19 mouse cellular contexts compared by ENCODE assay signal in the genomic region with DNA sequence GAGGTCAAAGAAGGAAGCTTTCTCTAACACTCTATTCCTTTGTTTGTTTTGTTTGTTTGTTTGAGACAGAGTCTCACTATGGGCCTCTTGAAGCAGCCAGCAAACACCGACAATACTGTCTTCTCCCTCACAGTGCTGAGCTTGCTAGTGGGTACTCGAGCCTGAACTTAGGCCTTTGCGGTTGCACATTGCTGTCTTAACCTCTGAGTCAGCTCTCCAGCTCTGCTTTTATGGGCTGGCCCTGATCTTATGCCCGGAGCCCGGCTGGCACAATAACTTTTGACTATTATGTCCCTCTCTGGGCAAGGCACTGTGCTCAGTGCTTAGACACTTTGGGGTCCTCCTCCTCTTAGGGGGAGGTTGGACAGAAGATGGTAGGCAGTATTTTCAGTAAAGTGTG. TPM values are rescaled to one million over a fixed set of nuclear protein-coding genes. Genes with fewer than 3 reads are reported as not detected.
DNase-seq lines count a peak whose midpoint lies in the region; ATAC-seq and TF ChIP-seq lines count a peak whose summit lies in the region.
"Had no signal": no experiment of that assay in that cellular context is flagged by ENCODE, and none has a peak within 500 bp of the region (broad histone marks: within the 10 kb centered on the region; RNA-seq: fewer than 3 reads in every experiment).

No protein-coding gene starts in this region.

- peak overlapping the region; percentile 41 for H3K27ac ChIP-seq in intestine, postnatal 0 days (ENCODE audit: low read depth, low read length)
- no peak overlapping the region for H3K27ac ChIP-seq in intestine, embryonic 15.5 days
- H3K27ac ChIP-seq in hindbrain, embryonic 12.5 days, result no peak overlapping the region
- H3K27ac ChIP-seq: embryonic facial prominence, embryonic 15.5 days; forebrain, embryonic 13.5 days; heart, embryonic 10.5 days; left cerebral cortex, adult 2 months; midbrain, embryonic 12.5 days had no signal

- ATAC-seq in intestine, postnatal 0 days, result no peak; the same call in 1 of the 2 replicates
- ATAC-seq in intestine, embryonic 15.5 days, result no peak
- no peak for ATAC-seq in hindbrain, embryonic 12.5 days (ENCODE audit: low FRiP score)
- ATAC-seq: forebrain, embryonic 13.5 days; intestine, embryonic 16.5 days had no signal

- H3K4me3 ChIP-seq in intestine, postnatal 0 days (ENCODE audit: low read depth, low read length), result no peak overlapping the region
- no peak overlapping the region for H3K4me3 ChIP-seq in intestine, embryonic 15.5 days (replicated peaks)
- H3K4me3 ChIP-seq in hindbrain, embryonic 12.5 days, result no peak overlapping the region
- H3K4me3 ChIP-seq: embryonic facial prominence, embryonic 15.5 days; forebrain, embryonic 13.5 days; heart, embryonic 10.5 days; midbrain, embryonic 12.5 days had no signal

- TF ChIP-seq CTCF in intestine, postnatal 0 days (IDR thresholded peaks at IDR 0.05; ENCODE audit: low read depth), result no peak

- 55% methylated on average over 5 of the region's 5 CpGs for WGBS in intestine, postnatal 0 days
- WGBS in intestine, embryonic 15.5 days, result 73% methylated on average over 5 of the region's 5 CpGs
- 91% methylated on average over 5 of the region's 5 CpGs for WGBS in hindbrain, embryonic 12.5 days

- H3K27me3 ChIP-seq in intestine, postnatal 0 days (replicated peaks; ENCODE audit: control insufficient read depth, insufficient read depth, low read length), result no peaks in the 10 kb centered on the region
- no peaks in the 10 kb centered on the region for H3K27me3 ChIP-seq in intestine, embryonic 15.5 days (replicated peaks)
- H3K27me3 ChIP-seq in hindbrain, embryonic 12.5 days, result no peaks in the 10 kb centered on the region
- H3K27me3 ChIP-seq: embryonic facial prominence, embryonic 15.5 days; forebrain, embryonic 13.5 days; midbrain, embryonic 12.5 days had no signal

- no peak overlapping the region for H3K4me2 ChIP-seq in intestine, postnatal 0 days (replicated peaks; ENCODE audit: low read depth)
- H3K4me2 ChIP-seq in intestine, embryonic 15.5 days (replicated peaks), result no peak overlapping the region
- no peak overlapping the region for H3K4me2 ChIP-seq in hindbrain, embryonic 12.5 days (replicated peaks)
- H3K4me2 ChIP-seq: embryonic facial prominence, embryonic 15.5 days; forebrain, embryonic 13.5 days; liver, embryonic 11.5 days; midbrain, embryonic 12.5 days had no signal

- no peaks in the 10 kb centered on the region for H3K36me3 ChIP-seq in intestine, postnatal 0 days (ENCODE audit: control insufficient read depth, insufficient read depth)
- no peaks in the 10 kb centered on the region for H3K36me3 ChIP-seq in intestine, embryonic 15.5 days
- H3K36me3 ChIP-seq in hindbrain, embryonic 12.5 days, result no peaks in the 10 kb centered on the region
- H3K36me3 ChIP-seq: embryonic facial prominence, embryonic 15.5 days; heart, embryonic 10.5 days; midbrain, embryonic 12.5 days had no signal

- no peaks in the 10 kb centered on the region for H3K9me3 ChIP-seq in intestine, postnatal 0 days (ENCODE audit: control insufficient read depth)
- H3K9me3 ChIP-seq in intestine, embryonic 15.5 days, result no peaks in the 10 kb centered on the region
- no peaks in the 10 kb centered on the region for H3K9me3 ChIP-seq in hindbrain, embryonic 12.5 days (replicated peaks)
- H3K9me3 ChIP-seq: embryonic facial prominence, embryonic 15.5 days; forebrain, embryonic 13.5 days; heart, embryonic 10.5 days; midbrain, embryonic 12.5 days had no signal

- peak; percentile 32 for DNase-seq in urinary bladder, postnatal 14 days (ENCODE audit: low spot score)
- DNase-seq in urinary bladder, postnatal 10 days (ENCODE audit: low spot score), result no peak
- DNase-seq in kidney, adult 8-10 months, result peak; percentile 50 to 56
- no peak for DNase-seq in layer of hippocampus, adult 18-20 months (ENCODE audit: low spot score in 2 of 2)
- DNase-seq: cerebellum, adult 18-20 months; gastrocnemius, postnatal 10 days; heart, postnatal 4 days; right cerebral cortex, postnatal 25 days had no signal

- H3K9ac ChIP-seq in intestine, postnatal 0 days (ENCODE audit: low read depth, low read length), result no peak overlapping the region
- H3K9ac ChIP-seq in intestine, embryonic 15.5 days, result no peak overlapping the region
- no peak overlapping the region for H3K9ac ChIP-seq in hindbrain, embryonic 12.5 days
- H3K9ac ChIP-seq: embryonic facial prominence, embryonic 15.5 days; forebrain, embryonic 13.5 days; midbrain, embryonic 12.5 days had no signal

- no peaks in the 10 kb centered on the region; the same call in 1 of the 2 replicates for H3K4me1 ChIP-seq in intestine, postnatal 0 days (replicated peaks; ENCODE audit: control insufficient read depth, insufficient read depth, low read length)
- H3K4me1 ChIP-seq in intestine, embryonic 15.5 days (replicated peaks), result peaks cover 8% of the 10 kb centered on the region; the same call in 1 of the 2 replicates
- H3K4me1 ChIP-seq in hindbrain, embryonic 12.5 days, result peaks cover 34% of the 10 kb centered on the region

RNA-seq across cellular contexts. Expression of a gene that starts 4.2 kb away (rescaled TPM):
- polyA plus RNA-seq in intestine, postnatal 0 days (2015; fragmentation: Nextera tagmentation; extraction: Ambion mirVana), result 47.1 and 49.9 TPM in 2 replicates
- polyA plus RNA-seq in intestine, embryonic 15.5 days (2015; fragmentation: Nextera tagmentation; extraction: Ambion mirVana), result 82.1 and 84.6 TPM in 2 replicates
- 100 to 1,000 TPM; 398 to 403 TPM for total RNA-seq in layer of hippocampus, adult 18-20 months (2021)
- polyA plus RNA-seq in hindbrain, embryonic 12.5 days (2016; fragmentation: Nextera tagmentation; extraction: Ambion mirVana), result 158 and 168 TPM in 2 replicates

RNA-seq across cellular contexts. Expression of a gene that starts 13.7 kb away (rescaled TPM):
- polyA plus RNA-seq in intestine, postnatal 0 days (2015; fragmentation: Nextera tagmentation; extraction: Ambion mirVana), result 0.60 and 1.0 TPM in 2 replicates
- 1.4 and 2.0 TPM in 2 replicates for polyA plus RNA-seq in intestine, embryonic 15.5 days (2015; fragmentation: Nextera tagmentation; extraction: Ambion mirVana)
- total RNA-seq in layer of hippocampus, adult 18-20 months (2021), result 10 to 100 TPM; 25.3 to 26.1 TPM
- 4.4 and 5.2 TPM in 2 replicates for polyA plus RNA-seq in hindbrain, embryonic 12.5 days (2016; fragmentation: Nextera tagmentation; extraction: Ambion mirVana)
- total RNA-seq: common myeloid progenitor, adult 5-6 weeks had no signal

RNA-seq across cellular contexts. Expression of a gene that starts 13.7 kb away (rescaled TPM):
- polyA plus RNA-seq in intestine, postnatal 0 days (2015; fragmentation: Nextera tagmentation; extraction: Ambion mirVana), result 1.0 and 1.2 TPM in 2 replicates
- 3.0 and 3.9 TPM in 2 replicates for polyA plus RNA-seq in intestine, embryonic 15.5 days (2015; fragmentation: Nextera tagmentation; extraction: Ambion mirVana)
- total RNA-seq in layer of hippocampus, adult 18-20 months (2021), result 10 to 100 TPM; 24.4 to 27.6 TPM
- 11.2 and 11.5 TPM in 2 replicates for polyA plus RNA-seq in hindbrain, embryonic 12.5 days (2016; fragmentation: Nextera tagmentation; extraction: Ambion mirVana)
- total RNA-seq: common myeloid progenitor, adult 5-6 weeks had no signal

RNA-seq across cellular contexts. Expression of a gene that starts 34.6 kb away (rescaled TPM):
- polyA plus RNA-seq in intestine, postnatal 0 days (2015; fragmentation: Nextera tagmentation; extraction: Ambion mirVana), result 19.7 and 21.1 TPM in 2 replicates
- polyA plus RNA-seq in intestine, embryonic 15.5 days (2015; fragmentation: Nextera tagmentation; extraction: Ambion mirVana), result 23.6 and 26.4 TPM in 2 replicates
- total RNA-seq in layer of hippocampus, adult 18-20 months (2021), result 10 to 100 TPM; 73.5 to 75.8 TPM
- 40.7 and 42.6 TPM in 2 replicates for polyA plus RNA-seq in hindbrain, embryonic 12.5 days (2016; fragmentation: Nextera tagmentation; extraction: Ambion mirVana)

RNA-seq across cellular contexts. Expression of a gene that starts 44.6 kb away (rescaled TPM):
- polyA plus RNA-seq in intestine, postnatal 0 days (2015; fragmentation: Nextera tagmentation; extraction: Ambion mirVana), result 6.0 and 8.5 TPM in 2 replicates
- 9.0 and 9.4 TPM in 2 replicates for polyA plus RNA-seq in intestine, embryonic 15.5 days (2015; fragmentation: Nextera tagmentation; extraction: Ambion mirVana)
- total RNA-seq in layer of hippocampus, adult 18-20 months (2021), result 10 to 100 TPM; 28.0 to 29.5 TPM
- polyA plus RNA-seq in hindbrain, embryonic 12.5 days (2016; fragmentation: Nextera tagmentation; extraction: Ambion mirVana), result 19.6 and 19.9 TPM in 2 replicates

Comparison
In these comparisons a context has a peak if more than half of its experiments do, and no peak if none do; other contexts are left out.
1. DNase-seq: peak in urinary bladder, postnatal 14 days (single experiment) and kidney, adult 8-10 months (2 of 2); none in urinary bladder, postnatal 10 days (single experiment) and layer of hippocampus, adult 18-20 months (0 of 2).